Mouse (Mus musculus): ENCODE measurements around the gene Tbc1d8.

Gene Tbc1d8

GRCm38 (mm10) chr1:39430020-39430419 lies 48.5 kb downstream of the Tbc1d8 start:
- no peaks in the 10 kb centered on the region for H3K27me3 ChIP-seq (ENCODE audit: insufficient read depth, low read length)
- H3K4me3 ChIP-seq (replicated peaks; ENCODE audit: low read length): no peak overlapping the region
- H3K36me3 ChIP-seq (ENCODE audit: insufficient read depth, low read length): no peaks in the 10 kb centered on the region
- H3K9me3 ChIP-seq (ENCODE audit: low read length): no peaks in the 10 kb centered on the region
- TF ChIP-seq NANOG (IDR thresholded peaks at IDR 0.05; ENCODE audit: borderline replicate concordance, low read length) (no peak), CTCF (conservative IDR thresholded peaks at IDR 0.05; ENCODE audit: low read length) (no peak), POU5F1 (IDR thresholded peaks at IDR 0.05; ENCODE audit: borderline replicate concordance, low read length) (no peak)
- H3K4me1 ChIP-seq (replicated peaks; ENCODE audit: low read depth, low read length): peaks cover 25% of the 10 kb centered on the region

- Histone ChIP-seq H3K36me3 (ENCODE audit: insufficient read depth, low read length) (no peaks in the 10 kb centered on the region), H3K27me3 (ENCODE audit: insufficient read depth, low read length) (no peaks in the 10 kb centered on the region), H3K9me3 (ENCODE audit: low read length) (no peaks in the 10 kb centered on the region), H3K4me1 (replicated peaks; ENCODE audit: low read depth, low read length) (peaks cover 32% of the 10 kb centered on the region), H3K4me3 (replicated peaks; ENCODE audit: low read length) (no peak overlapping the region)
- no peak for TF ChIP-seq POU5F1 (IDR thresholded peaks at IDR 0.05; ENCODE audit: borderline replicate concordance, low read length)
- TF ChIP-seq NANOG (IDR thresholded peaks at IDR 0.05; ENCODE audit: borderline replicate concordance, low read length): no peak
- TF ChIP-seq CTCF (conservative IDR thresholded peaks at IDR 0.05; ENCODE audit: low read length): peak; percentile 37; the same call in 1 of the 2 replicates
Observed at GRCm38 (mm10) chr1:39429015-39429414, 49.5 kb downstream of the Tbc1d8 start.

GRCm38 (mm10) chr1:39428280-39428679 lies 50.3 kb downstream of the Tbc1d8 start:
- no peak for TF ChIP-seq POU5F1 (IDR thresholded peaks at IDR 0.05; ENCODE audit: borderline replicate concordance, low read length)
- no peak for TF ChIP-seq CTCF (conservative IDR thresholded peaks at IDR 0.05; ENCODE audit: low read length)
- TF ChIP-seq NANOG (IDR thresholded peaks at IDR 0.05; ENCODE audit: borderline replicate concordance, low read length): no peak

GRCm38 (mm10) chr1:39425497-39425896 lies 53.1 kb downstream of the Tbc1d8 start:
- Histone ChIP-seq H3K4me3 (replicated peaks; ENCODE audit: low read length) (no peak overlapping the region), H3K4me1 (replicated peaks; ENCODE audit: low read depth, low read length) (peaks cover 32% of the 10 kb centered on the region), H3K36me3 (ENCODE audit: insufficient read depth, low read length) (peaks cover 4% of the 10 kb centered on the region; the same call in 1 of the 2 replicates), H3K27me3 (ENCODE audit: insufficient read depth, low read length) (no peaks in the 10 kb centered on the region), H3K9me3 (ENCODE audit: low read length) (no peaks in the 10 kb centered on the region)
- TF ChIP-seq POU5F1 (IDR thresholded peaks at IDR 0.05; ENCODE audit: borderline replicate concordance, low read length) (no peak), CTCF (conservative IDR thresholded peaks at IDR 0.05; ENCODE audit: low read length) (no peak), NANOG (IDR thresholded peaks at IDR 0.05; ENCODE audit: borderline replicate concordance, low read length) (no peak)

More at GRCm38 (mm10) chr1:39428280-39428679, 50.3 kb downstream of the Tbc1d8 start:
- Histone ChIP-seq H3K9me3 (ENCODE audit: low read length) (no peaks in the 10 kb centered on the region), H3K4me3 (replicated peaks; ENCODE audit: low read length) (no peak overlapping the region), H3K27me3 (ENCODE audit: insufficient read depth, low read length) (no peaks in the 10 kb centered on the region), H3K4me1 (replicated peaks; ENCODE audit: low read depth, low read length) (peaks cover 39% of the 10 kb centered on the region), H3K36me3 (ENCODE audit: insufficient read depth, low read length) (no peaks in the 10 kb centered on the region)

GRCm38 (mm10) chr1:39420987-39421386 lies 57.6 kb downstream of the Tbc1d8 start:
- H3K27me3 ChIP-seq (ENCODE audit: insufficient read depth, low read length): no peaks in the 10 kb centered on the region
- TF ChIP-seq POU5F1 (IDR thresholded peaks at IDR 0.05; ENCODE audit: borderline replicate concordance, low read length): no peak
- TF ChIP-seq CTCF (conservative IDR thresholded peaks at IDR 0.05; ENCODE audit: low read length): no peak
- TF ChIP-seq NANOG (IDR thresholded peaks at IDR 0.05; ENCODE audit: borderline replicate concordance, low read length): no peak
- no peaks in the 10 kb centered on the region for H3K9me3 ChIP-seq (ENCODE audit: low read length)
- peaks cover 4% of the 10 kb centered on the region; the same call in 1 of the 2 replicates for H3K36me3 ChIP-seq (ENCODE audit: insufficient read depth, low read length)
- no peak overlapping the region for H3K4me3 ChIP-seq (replicated peaks; ENCODE audit: low read length)
- H3K4me1 ChIP-seq (replicated peaks; ENCODE audit: low read depth, low read length): peaks cover 31% of the 10 kb centered on the region

- Histone ChIP-seq H3K36me3 (ENCODE audit: insufficient read depth, low read length) (peaks cover 4% of the 10 kb centered on the region; the same call in 1 of the 2 replicates), H3K27me3 (ENCODE audit: insufficient read depth, low read length) (no peaks in the 10 kb centered on the region), H3K4me1 (replicated peaks; ENCODE audit: low read depth, low read length) (peaks cover 22% of the 10 kb centered on the region), H3K4me3 (replicated peaks; ENCODE audit: low read length) (no peak overlapping the region), H3K9me3 (ENCODE audit: low read length) (no peaks in the 10 kb centered on the region)
- no peak for TF ChIP-seq NANOG (IDR thresholded peaks at IDR 0.05; ENCODE audit: borderline replicate concordance, low read length)
- TF ChIP-seq POU5F1 (IDR thresholded peaks at IDR 0.05; ENCODE audit: borderline replicate concordance, low read length): no peak
- no peak for TF ChIP-seq CTCF (conservative IDR thresholded peaks at IDR 0.05; ENCODE audit: low read length)
Observed at GRCm38 (mm10) chr1:39418852-39419251, 59.7 kb downstream of the Tbc1d8 start.

- no peaks in the 10 kb centered on the region for H3K9me3 ChIP-seq (ENCODE audit: low read length)
- no peak for TF ChIP-seq NANOG (IDR thresholded peaks at IDR 0.05; ENCODE audit: borderline replicate concordance, low read length)
- no peak for TF ChIP-seq POU5F1 (IDR thresholded peaks at IDR 0.05; ENCODE audit: borderline replicate concordance, low read length)
- TF ChIP-seq CTCF (conservative IDR thresholded peaks at IDR 0.05; ENCODE audit: low read length): no peak
- no peak overlapping the region for H3K4me3 ChIP-seq (replicated peaks; ENCODE audit: low read length)
- peaks cover 16% of the 10 kb centered on the region for H3K4me1 ChIP-seq (replicated peaks; ENCODE audit: low read depth, low read length)
- peaks cover 4% of the 10 kb centered on the region; the same call in 1 of the 2 replicates for H3K36me3 ChIP-seq (ENCODE audit: insufficient read depth, low read length)
- no peaks in the 10 kb centered on the region for H3K27me3 ChIP-seq (ENCODE audit: insufficient read depth, low read length)
Observed at GRCm38 (mm10) chr1:39417817-39418216, 60.7 kb downstream of the Tbc1d8 start.

- TF ChIP-seq CTCF (conservative IDR thresholded peaks at IDR 0.05; ENCODE audit: low read length) (no peak), NANOG (IDR thresholded peaks at IDR 0.05; ENCODE audit: borderline replicate concordance, low read length) (no peak), POU5F1 (IDR thresholded peaks at IDR 0.05; ENCODE audit: borderline replicate concordance, low read length) (no peak)
- H3K36me3 ChIP-seq (ENCODE audit: insufficient read depth, low read length): no peaks in the 10 kb centered on the region
Observed at GRCm38 (mm10) chr1:39410085-39410821, 68.3 kb downstream of the Tbc1d8 start.

More at GRCm38 (mm10) chr1:39410085-39410821, 68.3 kb downstream of the Tbc1d8 start:
- Histone ChIP-seq H3K9me3 (ENCODE audit: low read length) (no peaks in the 10 kb centered on the region), H3K4me3 (replicated peaks; ENCODE audit: low read length) (no peak overlapping the region), H3K4me1 (replicated peaks; ENCODE audit: low read depth, low read length) (peaks cover 2% of the 10 kb centered on the region; the same call in 1 of the 2 replicates), H3K27me3 (ENCODE audit: insufficient read depth, low read length) (no peaks in the 10 kb centered on the region)
